Mouse (Mus musculus) ovary, adult 10 weeks (tissue): ENCODE data around the gene Zfp786. TPM values are rescaled to one million over a fixed set of nuclear protein-coding genes. Genes with fewer than 3 reads are reported as not detected.

Source experiments
- polyA plus RNA-seq: library from polyadenylated mRNA; stranded (reverse); fragments of 350-450 nt; fragmentation: Illumina TruSeq; extraction: RNeasy Lipid Tissue Mini Kit (QIAGEN cat#74804); gene quantifications from one replicate; pipeline ENCODE4 v1.2.3, GENCODE M21; 2014

The Zfp786 gene
- 3.8 TPM for polyA plus RNA-seq

GRCm38 (mm10) chr6:47830104-47831078 lies at the start of gene Zfp786:
TSS of gene Zfp786 (minus strand) at chr6:47830867.

GRCm38 (mm10) chr6:47877058-47877457 lies 46.4 kb upstream of the Zfp786 start, which contains the start of gene Zfp282:
TSS of gene Zfp282 (plus strand) at chr6:47877204.

GRCm38 (mm10) chr6:47835482-47835983 lies 4.9 kb upstream of the Zfp786 start, which contains the start of gene Zfp398:
TSS of gene Zfp398 (plus strand) at chr6:47835661.

GRCm38 (mm10) chr6:47813257-47813878 lies 17.3 kb downstream of the Zfp786 start, which contains the start of gene Pdia4:
TSS of gene Pdia4 (minus strand) at chr6:47813430.

Other genes with a start within 250 kb of the Zfp786 start
- 114 TPM for gene Ezh2, start 235.5 kb downstream of the Zfp786 start, polyA plus RNA-seq
- 179 TPM for gene Pdia4, start 17.4 kb downstream of the Zfp786 start, polyA plus RNA-seq
- gene Zfp398, start 4.8 kb upstream of the Zfp786 start, polyA plus RNA-seq: 23.1 TPM
- 3.6 TPM for gene Zfp282, start 46.3 kb upstream of the Zfp786 start, polyA plus RNA-seq
- 10.9 TPM for gene Zfp212, start 89.6 kb upstream of the Zfp786 start, polyA plus RNA-seq
- gene Zfp956, start 122.5 kb upstream of the Zfp786 start, polyA plus RNA-seq: 2.2 TPM
- 8.6 TPM for gene Zfp777, start 218.0 kb upstream of the Zfp786 start, polyA plus RNA-seq